Mouse (Mus musculus): ENCODE measurements around the gene Prss44. TPM values are rescaled to one million over a fixed set of nuclear protein-coding genes. Genes with fewer than 3 reads are reported as not detected.

Prss44 gene
- total RNA-seq, 1 experiment from 2014 or later: not detected

Other genes with a start within 250 kb of the Prss44 start
- 13.8 and 14.0 TPM in 2 replicates for gene Nradd, start 189.5 kb upstream of the Prss44 start, total RNA-seq (2017)
- gene Nbeal2, start 159.8 kb upstream of the Prss44 start, total RNA-seq (2017): 110 and 138 TPM in 2 replicates
- 123 and 125 TPM in 2 replicates for gene Ccdc12, start 157.5 kb upstream of the Prss44 start, total RNA-seq (2017)
- not detected in 2 replicates for gene Myl3, start 72.1 kb upstream of the Prss44 start, total RNA-seq (2017)
- gene Pth1r, start 66.8 kb upstream of the Prss44 start, total RNA-seq (2017): not detected in 2 replicates
- not detected in 2 replicates for gene Prss42, start 15.8 kb upstream of the Prss44 start, total RNA-seq (2017)
- not detected in 2 replicates for gene Prss43, start 12.7 kb downstream of the Prss44 start, total RNA-seq (2017)
- gene Prss45, start 20.6 kb downstream of the Prss44 start, total RNA-seq (2017): not detected in 2 replicates
- not detected in 2 replicates for gene Prss46, start 30.5 kb downstream of the Prss44 start, total RNA-seq (2017)
- gene Prss50, start 44.0 kb downstream of the Prss44 start, total RNA-seq (2017): not detected in 2 replicates
- gene Als2cl, start 65.9 kb downstream of the Prss44 start, total RNA-seq (2017): 16.4 and 18.2 TPM in 2 replicates
- 2.6 and 2.9 TPM in 2 replicates for gene Tmie, start 66.1 kb downstream of the Prss44 start, total RNA-seq (2017)
- 1.4 TPM in 1 of 2 replicates, not detected in the other for gene Fam240a, start 102.9 kb downstream of the Prss44 start, total RNA-seq (2017)
- 0.49 and 1.0 TPM in 2 replicates for gene Tdgf1, start 132.2 kb downstream of the Prss44 start, total RNA-seq (2017)
- not detected in 2 replicates for gene Lrrc2, start 137.6 kb downstream of the Prss44 start, total RNA-seq (2017)
- gene Rtp3, start 176.6 kb downstream of the Prss44 start, total RNA-seq (2017): not detected in 2 replicates
- gene Ltf, start 205.3 kb downstream of the Prss44 start, total RNA-seq (2017): 19.4 and 33.3 TPM in 2 replicates
- gene Ccrl2, start 243.5 kb downstream of the Prss44 start, total RNA-seq (2017): 12.0 and 12.5 TPM in 2 replicates